Mouse (Mus musculus) urinary bladder, adult 2 months (tissue): ENCODE data around the gene Arl15. TPM values are rescaled to one million over a fixed set of nuclear protein-coding genes. Genes with fewer than 3 reads are reported as not detected.

ENCODE experiments used
- DNase-seq: peaks from one replicate; pipeline ENCODE4 v3.0.0; 2022; ENCODE audit warnings: low spot score
- polyA plus RNA-seq: library from polyadenylated mRNA; depleted of rRNA; stranded (reverse); fragments of >200 nt; gene quantifications from 2 replicates; pipeline ENCODE4 v1.2.3, GENCODE M21; 2012

Gene Arl15
- polyA plus RNA-seq, 1 experiment: 2.8 TPM

DNA sequence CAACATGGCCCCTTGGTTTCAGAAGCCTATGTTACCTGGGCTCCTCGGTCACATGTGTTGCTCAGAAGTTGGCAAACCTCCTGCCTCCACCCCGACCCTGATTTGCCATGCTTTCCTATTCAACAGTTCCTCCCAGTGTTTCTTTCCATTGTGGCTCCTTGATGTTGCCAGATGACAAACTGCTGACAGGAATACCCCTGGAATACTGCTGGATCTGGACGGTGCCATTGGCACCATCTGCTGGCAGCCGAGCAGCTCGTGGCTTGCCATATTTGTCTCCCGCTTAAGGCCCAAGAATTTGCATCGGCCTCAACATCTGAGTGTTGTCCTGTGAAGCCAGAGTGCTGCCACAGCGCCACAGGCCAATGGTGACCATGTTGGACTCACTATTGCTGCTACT, 348.5 kb downstream of the Arl15 start:
- DNase-seq: no peak

DNA sequence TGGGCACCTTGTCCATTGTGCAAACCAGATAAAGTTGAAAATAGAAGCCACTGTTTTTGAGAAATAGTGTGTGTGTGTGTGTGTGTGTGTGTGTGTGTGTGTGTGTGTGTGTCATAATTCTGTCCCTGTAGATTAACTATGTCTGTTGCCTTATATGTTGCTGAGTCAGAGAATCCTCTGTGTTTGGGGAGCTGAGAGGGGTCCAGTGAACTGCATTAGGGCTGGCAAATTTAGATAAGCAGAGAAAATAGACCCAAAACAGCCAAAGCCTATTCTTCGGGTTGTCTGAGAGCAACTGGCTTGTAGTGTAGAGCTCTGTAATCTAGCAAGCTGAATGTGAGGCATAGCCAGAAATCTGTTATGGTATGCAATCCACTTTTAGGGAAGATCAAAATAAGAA, 348.9 kb downstream of the Arl15 start:
- DNase-seq: no peak

DNA sequence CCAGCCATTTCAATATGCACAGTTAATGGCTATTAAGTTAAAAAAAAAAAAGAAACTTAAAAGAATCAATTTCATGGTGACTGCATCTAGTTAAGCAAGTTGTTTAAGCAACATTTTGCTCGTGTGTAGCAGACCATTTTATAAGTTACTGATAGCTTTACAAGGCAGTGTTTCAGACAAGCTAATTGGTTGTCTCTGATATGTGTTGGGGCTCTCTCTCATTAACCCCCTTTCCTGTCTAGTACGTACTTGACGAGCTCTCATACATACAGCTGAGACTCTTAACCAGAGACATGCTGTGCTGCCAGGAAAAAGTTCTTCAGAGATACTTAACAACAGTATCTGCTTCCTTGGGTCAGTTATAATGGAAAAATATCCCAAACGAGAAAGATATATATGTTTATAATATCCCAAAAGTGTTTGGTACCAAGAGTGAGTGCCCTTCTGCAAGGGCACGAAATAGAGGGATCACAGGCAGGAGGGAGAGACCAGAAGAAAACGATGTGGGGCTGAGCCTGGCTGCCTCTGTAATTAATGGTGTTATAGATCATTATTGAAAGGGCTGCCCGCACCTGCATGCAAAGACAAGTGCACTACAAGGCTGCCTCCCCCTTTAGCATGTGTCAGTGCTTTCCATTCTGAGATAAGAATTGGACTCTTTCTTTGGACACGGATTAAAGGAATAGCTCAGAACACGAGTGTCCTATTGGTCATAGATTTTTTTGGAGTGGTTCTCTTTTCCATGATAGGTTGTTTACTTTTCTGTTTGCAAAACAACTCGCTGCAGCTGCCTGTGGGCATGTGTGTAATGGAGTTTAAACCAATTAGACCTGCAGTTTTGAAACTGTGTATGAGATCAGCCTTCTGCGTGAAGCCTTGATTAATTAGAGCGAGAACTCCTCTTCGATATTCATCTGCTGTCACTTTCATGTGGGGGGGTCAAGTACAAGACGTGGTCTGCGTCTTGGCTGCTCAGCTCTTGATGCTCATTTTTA, 350.0 kb downstream of the Arl15 start:
- DNase-seq: no peak

- DNase-seq: no peak
Measured at GRCm38 (mm10) chr13:114145249-114145648, 350.9 kb downstream of the Arl15 start.

DNA sequence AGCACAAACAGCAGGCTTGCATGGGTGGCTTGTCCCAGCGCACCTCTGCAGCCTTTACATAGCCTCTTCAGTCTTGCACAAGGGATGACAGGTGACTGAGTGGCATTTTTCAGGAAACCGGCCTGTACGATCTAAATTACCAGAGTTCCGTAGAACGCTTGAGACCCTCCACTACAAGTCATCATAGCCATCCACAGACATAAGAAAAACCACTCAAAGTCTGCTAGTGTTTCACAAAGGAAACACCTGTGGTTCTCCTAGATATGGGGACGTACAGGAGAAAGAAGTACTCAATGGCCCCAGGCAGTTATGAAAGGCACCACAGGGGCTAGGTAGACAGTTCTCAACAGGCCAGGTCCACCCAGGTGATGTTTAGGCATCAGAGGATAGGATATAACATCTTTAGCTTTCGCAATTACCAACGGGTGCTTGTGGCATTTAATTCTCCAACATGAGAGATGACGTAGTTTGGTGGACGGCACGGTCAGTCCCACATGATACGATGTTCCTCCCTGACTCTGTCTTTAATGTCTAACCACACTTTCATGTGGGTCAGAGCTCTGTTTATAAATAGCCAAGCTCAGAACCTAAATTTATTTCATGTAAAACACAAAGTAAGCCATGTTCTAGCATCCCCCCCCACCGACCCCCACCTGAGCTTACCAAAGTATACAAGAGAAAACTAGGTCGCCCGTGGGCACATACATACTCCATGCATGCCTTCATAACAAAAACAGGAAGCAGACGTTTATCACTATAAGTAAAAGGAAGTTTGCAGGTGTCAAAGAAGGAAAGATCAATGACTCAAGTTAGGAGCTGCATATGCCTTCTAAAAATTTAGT, 356.8 kb downstream of the Arl15 start:
- DNase-seq: no peak

DNA sequence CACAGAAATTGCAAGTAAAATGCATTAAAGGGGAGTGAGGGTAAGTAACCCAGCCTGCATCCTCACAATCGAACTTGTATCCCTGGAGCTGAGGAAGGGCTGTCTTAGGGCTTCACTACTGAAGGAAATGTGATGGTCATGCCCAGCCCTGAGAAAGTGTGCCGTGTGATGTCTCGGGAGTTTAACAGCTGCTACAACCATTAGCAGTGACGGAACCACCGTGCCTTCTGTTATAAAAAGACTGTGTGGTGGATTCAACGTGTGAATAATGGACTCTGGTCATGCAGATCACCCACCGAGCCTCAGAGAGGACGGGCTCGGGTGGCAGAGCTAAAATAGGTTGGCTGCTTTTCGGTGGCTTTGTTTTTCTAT, 357.4 kb downstream of the Arl15 start:
- DNase-seq: no peak

GRCm38 (mm10) chr13:114156689-114157088, 362.4 kb downstream of the Arl15 start:
- no peak for DNase-seq

GRCm38 (mm10) chr13:114158111-114158730, 363.9 kb downstream of the Arl15 start:
- DNase-seq: no peak

GRCm38 (mm10) chr13:114159634-114160391, 365.5 kb downstream of the Arl15 start:
- DNase-seq: no peak

DNA sequence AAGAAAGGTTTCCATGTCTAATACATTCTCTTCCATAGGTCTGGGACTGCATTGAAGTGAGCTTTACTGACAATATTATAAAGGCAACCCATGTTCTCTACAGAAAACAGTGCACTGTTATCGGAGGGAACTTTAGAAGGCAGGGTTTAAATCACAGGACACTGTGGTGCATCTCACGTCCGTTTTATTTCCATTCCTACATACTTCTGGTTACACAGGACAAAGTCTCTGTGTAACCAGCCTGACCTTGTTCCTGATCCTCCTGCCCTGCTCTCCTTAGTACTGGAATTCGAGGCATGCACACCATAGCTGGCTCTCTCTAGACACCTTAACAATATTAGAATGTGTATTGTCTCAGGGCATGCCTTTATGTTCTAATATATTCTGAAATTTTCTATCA, 368.4 kb downstream of the Arl15 start:
- DNase-seq: no peak

GRCm38 (mm10) chr13:114165616-114166015, 371.3 kb downstream of the Arl15 start:
- no peak for DNase-seq

- no peak for DNase-seq
Measured at GRCm38 (mm10) chr13:114166439-114167183, 372.3 kb downstream of the Arl15 start.

GRCm38 (mm10) chr13:114170061-114170460, 375.8 kb downstream of the Arl15 start:
- no peak for DNase-seq

GRCm38 (mm10) chr13:114171465-114171864, 377.2 kb downstream of the Arl15 start:
- DNase-seq: no peak

- DNase-seq: no peak
Measured at GRCm38 (mm10) chr13:114188107-114188506, 393.8 kb downstream of the Arl15 start.

GRCm38 (mm10) chr13:114188801-114189200, 394.5 kb downstream of the Arl15 start:
- no peak for DNase-seq

- DNase-seq: no peak
Measured at GRCm38 (mm10) chr13:114189441-114189840, 395.1 kb downstream of the Arl15 start.

DNA sequence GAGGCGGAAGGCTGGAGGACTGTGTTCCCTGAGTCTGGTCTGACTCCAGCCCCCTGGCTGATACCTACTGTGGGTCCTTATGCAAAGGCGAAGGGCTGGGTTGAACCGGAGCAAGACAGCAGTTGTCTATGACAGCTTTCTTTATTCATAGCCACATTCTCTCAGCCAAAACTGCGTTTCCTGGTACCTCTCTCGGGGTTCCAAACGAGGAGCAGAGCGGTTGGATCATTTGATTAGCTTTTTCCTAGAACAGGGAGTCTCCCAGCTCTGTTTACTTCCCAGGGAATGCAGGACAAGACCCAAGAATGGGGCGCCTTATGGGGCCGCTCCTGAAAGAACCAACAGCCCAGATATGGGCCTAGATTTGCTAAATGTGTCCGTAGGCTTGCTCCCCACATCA, 396.6 kb downstream of the Arl15 start:
- DNase-seq: no peak

GRCm38 (mm10) chr13:114198252-114198799, 404.0 kb downstream of the Arl15 start:
- no peak for DNase-seq

DNA sequence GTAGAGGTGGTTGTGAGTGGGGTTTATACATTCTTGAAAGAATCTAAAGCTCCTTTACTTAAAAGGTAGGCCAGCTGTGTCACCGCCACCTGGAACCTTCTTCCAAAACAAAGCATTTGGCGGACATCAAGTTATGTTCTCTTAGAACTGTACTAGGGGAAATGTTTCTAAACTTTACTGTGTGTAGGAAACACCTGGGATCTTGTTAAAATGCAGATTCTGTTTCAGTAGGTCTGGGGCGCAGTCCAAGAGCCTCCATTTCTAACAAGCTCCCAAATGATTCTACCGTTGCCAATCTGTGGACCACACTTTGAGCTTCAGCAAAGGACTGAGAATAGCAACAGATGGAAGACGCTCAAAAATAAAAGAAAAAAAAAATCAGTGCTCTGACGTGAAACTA, 405.4 kb downstream of the Arl15 start:
- no peak for DNase-seq
